Mouse (Mus musculus) adrenal gland, postnatal 25 days (tissue): ENCODE measurements around the gene Gm16442. TPM values are rescaled to one million over a fixed set of nuclear protein-coding genes. Genes with fewer than 3 reads are reported as not detected.
"Not testable (repeated sequence)": the region's sequence is repeated elsewhere in the genome, so short reads cannot be mapped to it uniquely, and the experiment has no call there.

Experiments used
- DNase-seq: peaks from one replicate; pipeline ENCODE4 v3.0.0; 2021; ENCODE audit warnings: mixed read lengths
- long read RNA-seq: library from polyadenylated mRNA; stranded (forward); transcript quantifications from one replicate; pipeline ENCODE4 v2.0.0, GENCODE M21; 2021
- total RNA-seq: library from RNA; stranded (reverse); gene quantifications from 2 replicates; pipeline ENCODE4 v1.2.3, GENCODE M21; 2021

Gene Gm16442
- total RNA-seq, result not detected in 2 replicates
- long read RNA-seq, result 0 reads

DNA sequence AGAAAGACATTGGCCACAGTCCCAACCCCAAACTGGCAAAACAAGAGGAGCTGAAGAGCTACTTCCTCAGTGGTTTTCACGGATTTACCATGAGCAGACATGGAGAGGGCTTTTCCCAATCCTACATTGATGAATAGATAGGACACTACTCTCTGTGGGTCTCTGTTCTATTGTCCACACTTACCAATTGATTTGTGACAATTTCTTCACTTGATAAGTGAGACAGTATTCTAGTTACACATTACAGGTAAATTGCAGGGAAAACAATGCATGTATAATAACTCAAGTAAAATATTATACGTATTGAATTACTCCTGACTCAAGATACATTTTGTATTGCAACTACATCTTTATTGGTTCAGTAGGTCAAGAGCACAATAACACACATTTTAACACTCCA, at the start of gene Gm16442:
Gene Gm16442 (minus strand): TSS at position 101 of the 400 bp plus-strand sequence.
- not testable (repeated sequence) for DNase-seq

DNA sequence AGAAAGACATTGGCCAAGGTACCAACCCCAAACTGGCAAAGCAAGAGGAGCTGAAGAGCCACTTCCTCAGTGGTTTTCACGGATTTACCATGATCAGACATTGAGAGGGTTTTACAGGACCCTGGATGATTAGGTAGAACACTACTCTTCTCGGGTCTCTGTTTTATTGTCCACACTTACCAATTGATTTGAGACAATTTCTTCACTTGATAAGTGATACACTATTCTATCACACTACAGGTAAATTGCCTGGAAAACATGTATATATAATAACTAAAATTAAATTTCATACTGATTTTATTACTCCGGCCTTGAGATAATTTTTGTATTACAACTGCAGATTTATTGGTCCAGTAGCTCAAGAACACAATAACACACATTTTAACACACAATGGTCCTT, 45.9 kb upstream of the Gm16442 start, which contains the start of gene Vmn1r94:
Gene Vmn1r94 (minus strand): TSS at position 101 of the 400 bp plus-strand sequence.
- not testable (repeated sequence) for DNase-seq

DNA sequence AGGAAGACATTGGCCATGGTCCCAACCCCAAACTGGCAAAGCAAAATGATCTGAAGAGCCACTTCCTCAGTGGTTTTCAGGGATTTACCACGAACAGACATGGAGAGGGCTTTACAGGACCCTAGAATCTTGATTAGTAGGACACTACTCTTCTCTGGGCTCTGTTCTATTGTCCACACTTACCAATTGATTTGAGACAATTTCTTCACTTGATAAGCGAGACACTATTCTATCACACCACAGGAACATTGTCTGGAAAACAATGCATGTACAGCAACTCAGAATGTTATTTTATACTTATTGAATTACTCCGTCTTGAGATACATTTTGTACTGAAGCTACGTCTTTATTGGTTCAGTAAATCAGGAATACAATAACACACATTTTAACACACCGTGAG, 16.6 kb upstream of the Gm16442 start, which contains the start of gene Vmn1r93:
Gene Vmn1r93 (minus strand): TSS at position 101 of the 400 bp plus-strand sequence.
- not testable (repeated sequence) for DNase-seq

DNA sequence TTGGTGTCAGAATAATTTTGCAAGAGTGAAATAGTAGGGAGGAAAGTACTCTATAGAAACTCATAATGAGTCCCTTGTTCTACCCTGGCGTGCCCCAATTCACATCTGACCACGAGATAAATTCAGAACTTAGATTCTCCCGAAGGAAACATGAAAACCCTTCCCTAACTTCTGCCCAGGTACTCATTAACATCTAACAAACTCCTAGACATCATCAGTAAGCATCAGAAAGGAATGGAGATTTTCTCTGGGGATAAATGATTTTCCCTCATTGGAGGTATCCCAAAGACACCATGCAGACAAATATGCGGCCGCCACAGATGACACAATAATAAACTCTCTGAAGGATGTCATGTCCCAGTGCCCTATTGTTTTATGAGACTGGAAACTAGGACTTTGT, 23.0 kb downstream of the Gm16442 start, which contains the start of gene Vmn1r91:
Gene Vmn1r91 (plus strand): TSS at position 301 of the 400 bp plus-strand sequence.
- DNase-seq, result not testable (repeated sequence)

DNA sequence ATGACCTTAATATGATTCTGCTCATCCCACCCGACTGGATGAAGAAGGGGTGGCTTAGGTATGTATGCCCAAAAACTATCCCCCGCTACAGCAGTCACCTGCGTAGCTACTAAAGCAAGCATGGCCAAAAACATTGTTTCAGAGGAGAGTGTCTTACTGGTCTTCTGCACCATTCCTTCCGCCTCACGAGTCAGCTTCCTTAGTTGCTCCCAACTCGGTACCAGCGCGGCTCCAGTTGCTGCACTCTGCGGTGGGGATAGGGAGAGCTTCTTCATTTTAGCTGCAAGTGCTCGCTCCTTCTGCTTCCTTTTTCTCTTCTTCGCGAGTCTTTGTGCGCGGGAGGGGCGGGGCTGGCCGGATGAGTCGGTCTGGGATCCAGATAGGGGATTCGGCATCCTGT, 44.3 kb downstream of the Gm16442 start:
- not testable (repeated sequence) for DNase-seq

Other genes starting within 250 kb of the Gm16442 start
- gene Ceacam19, start 234.6 kb downstream of the Gm16442 start, total RNA-seq, result not detected in 2 replicates
- gene Pvr, start 201.4 kb downstream of the Gm16442 start, total RNA-seq, result 31.6 and 34.1 TPM in 2 replicates
- not detected in 2 replicates for gene Igsf23, start 171.8 kb downstream of the Gm16442 start, total RNA-seq
- not detected in 2 replicates for gene Ceacam20, start 157.2 kb downstream of the Gm16442 start, total RNA-seq
- not detected in 2 replicates for gene Nlrp9b, start 131.1 kb downstream of the Gm16442 start, total RNA-seq
- gene Vmn1r91, start 22.9 kb downstream of the Gm16442 start, total RNA-seq, result not detected in 2 replicates
- not detected in 2 replicates for gene Vmn1r93, start 16.5 kb upstream of the Gm16442 start, total RNA-seq
- not detected in 2 replicates for gene Vmn1r94, start 45.8 kb upstream of the Gm16442 start, total RNA-seq
- not detected in 2 replicates for gene Vmn1r95, start 71.1 kb upstream of the Gm16442 start, total RNA-seq
- gene Gm6164, start 83.0 kb upstream of the Gm16442 start, total RNA-seq, result not detected in 2 replicates
- gene Gm4498, start 111.2 kb upstream of the Gm16442 start, total RNA-seq, result not detected in 2 replicates
- gene Gm5890, start 140.3 kb upstream of the Gm16442 start, total RNA-seq, result not detected in 2 replicates
- not detected in 2 replicates for gene Gm4133, start 211.5 kb upstream of the Gm16442 start, total RNA-seq